Mouse (Mus musculus) adrenal gland, postnatal 14 days (tissue): Measurements from ENCODE around the gene Dus3l. TPM values are rescaled to one million over a fixed set of nuclear protein-coding genes. Genes with fewer than 3 reads are reported as not detected.

Experiments
- DNase-seq: peaks from one replicate; pipeline ENCODE4 v3.0.0; 2021; ENCODE audit warnings: mixed read lengths
- long read RNA-seq, 2 experiments: library from polyadenylated mRNA; stranded (forward); transcript quantifications; one replicate each; pipeline ENCODE4 v2.0.0; 2021
- total RNA-seq: library from RNA; stranded (reverse); gene quantifications from 2 replicates; pipeline ENCODE4 v1.2.3, GENCODE M21; 2021

The Dus3l gene
- 29.1 and 37.2 TPM in 2 replicates for total RNA-seq
- long read RNA-seq, experiment 1, transcript Dus3l-201 (13 exons, 2,025 nt) = major isoform, 33 of 55 reads
- long read RNA-seq, experiment 1, partial matches to known transcripts = 5 of 55 reads
- long read RNA-seq, experiment 1, other reads (novel, unspliced or antisense) = 14 of 55 reads
- long read RNA-seq, experiment 2, transcript Dus3l-201 (13 exons, 2,025 nt) = major isoform, 23 of 44 reads
- long read RNA-seq, experiment 2, partial matches to known transcripts = 6 of 44 reads
- long read RNA-seq, experiment 2, other reads (novel, unspliced or antisense) = 15 of 44 reads

DNA sequence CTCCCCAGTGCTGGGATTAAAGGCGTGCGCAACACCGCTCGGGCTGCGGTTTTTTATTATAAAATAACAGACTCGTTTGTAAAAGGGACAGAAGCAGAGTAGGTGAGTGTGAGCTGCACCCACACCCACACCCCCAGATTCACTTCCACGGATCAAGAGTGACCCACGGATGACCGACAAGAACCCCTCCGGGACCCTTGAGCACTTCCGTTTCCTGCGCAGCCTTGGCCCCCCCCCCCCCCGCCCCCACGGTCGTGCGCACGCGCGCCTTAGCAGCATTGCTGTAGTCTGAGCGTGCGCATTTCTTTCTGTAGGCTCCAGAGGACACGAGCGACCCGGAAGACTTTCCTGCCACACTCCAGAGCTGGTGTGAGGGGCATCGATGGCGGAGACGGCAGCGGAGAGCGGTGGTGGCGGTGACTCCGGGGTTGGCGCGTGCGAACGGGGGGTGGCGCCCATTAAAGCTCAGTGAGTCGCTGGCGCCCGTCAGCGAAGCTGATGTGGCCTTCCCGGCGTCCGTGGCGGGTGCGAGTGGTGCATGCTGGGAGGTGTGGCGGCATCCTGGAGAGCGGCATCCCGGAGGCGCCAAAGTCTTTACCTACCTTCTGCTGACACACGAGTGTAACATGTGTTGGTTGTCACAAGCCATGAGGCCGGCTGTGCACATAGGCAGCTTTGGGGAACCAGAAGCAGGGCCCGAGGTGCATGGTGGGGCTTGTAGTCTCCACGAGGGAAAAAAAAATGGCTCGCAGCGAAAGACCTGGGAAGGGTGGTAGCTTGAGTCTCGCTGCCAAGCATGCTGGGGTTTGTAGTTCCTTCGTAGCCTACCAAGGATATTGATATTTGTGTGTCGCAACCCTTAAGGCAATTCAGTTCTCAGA, at the start of gene Dus3l:
Dus3l (plus strand) TSS at position 284 of the 881 bp plus-strand sequence.
- peak; percentile 90 for DNase-seq

DNA sequence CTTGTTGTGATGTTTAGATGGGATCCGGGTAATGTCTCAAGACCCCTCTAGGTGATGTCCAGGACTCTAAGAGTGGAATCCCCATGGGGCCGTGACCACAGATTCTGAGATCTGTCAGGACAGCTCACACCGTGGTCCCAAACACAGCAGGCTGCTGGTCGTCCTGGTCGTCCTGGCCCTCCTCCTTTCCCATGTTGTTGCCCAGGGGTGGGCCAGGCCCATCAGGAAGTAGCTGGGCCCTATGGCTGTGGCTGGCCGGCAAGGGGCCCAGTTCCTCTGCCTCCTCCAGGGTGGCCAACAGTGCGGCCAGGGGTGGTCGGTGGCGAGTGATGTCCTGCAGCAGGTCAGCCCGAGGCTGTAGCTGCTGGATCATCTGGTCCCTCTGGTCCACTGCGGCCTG, 49.2 kb upstream of the Dus3l start:
- no peak for DNase-seq

DNA sequence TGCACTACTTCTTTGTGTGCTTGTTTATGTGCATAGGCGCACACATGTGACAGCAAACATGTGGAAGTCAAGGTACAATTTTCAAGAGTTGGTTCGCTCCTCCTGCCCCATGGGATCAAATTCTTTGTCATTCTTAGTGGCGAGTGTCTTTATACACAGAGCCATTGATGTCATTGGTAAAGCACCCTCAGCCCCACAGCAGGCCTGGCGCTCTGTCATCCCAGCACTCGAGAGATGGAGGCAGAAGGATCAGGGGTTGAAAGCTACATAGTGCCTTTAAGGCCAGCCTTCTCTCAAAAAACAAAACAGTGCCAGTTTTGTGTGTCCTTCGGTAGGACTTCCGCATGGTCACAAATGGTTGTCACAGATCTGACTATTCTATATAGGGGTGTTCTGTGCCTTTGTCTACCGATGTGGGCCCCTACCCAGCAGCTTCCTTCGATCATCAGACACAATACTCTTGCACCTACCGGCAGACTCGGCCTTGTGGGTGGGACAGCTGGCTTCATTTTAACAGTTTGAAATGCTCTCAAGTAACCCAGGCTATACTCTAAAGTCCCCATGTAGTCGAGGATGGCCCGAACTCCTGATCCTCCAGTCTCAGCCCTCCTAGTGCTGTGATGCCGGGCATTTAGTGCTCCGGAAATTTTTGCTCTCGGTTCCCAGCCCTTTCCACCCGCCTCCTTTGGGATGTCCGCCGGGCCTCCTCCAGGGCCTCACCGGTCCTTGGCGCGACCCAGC, 48.5 kb upstream of the Dus3l start:
- DNase-seq = no peak

DNA sequence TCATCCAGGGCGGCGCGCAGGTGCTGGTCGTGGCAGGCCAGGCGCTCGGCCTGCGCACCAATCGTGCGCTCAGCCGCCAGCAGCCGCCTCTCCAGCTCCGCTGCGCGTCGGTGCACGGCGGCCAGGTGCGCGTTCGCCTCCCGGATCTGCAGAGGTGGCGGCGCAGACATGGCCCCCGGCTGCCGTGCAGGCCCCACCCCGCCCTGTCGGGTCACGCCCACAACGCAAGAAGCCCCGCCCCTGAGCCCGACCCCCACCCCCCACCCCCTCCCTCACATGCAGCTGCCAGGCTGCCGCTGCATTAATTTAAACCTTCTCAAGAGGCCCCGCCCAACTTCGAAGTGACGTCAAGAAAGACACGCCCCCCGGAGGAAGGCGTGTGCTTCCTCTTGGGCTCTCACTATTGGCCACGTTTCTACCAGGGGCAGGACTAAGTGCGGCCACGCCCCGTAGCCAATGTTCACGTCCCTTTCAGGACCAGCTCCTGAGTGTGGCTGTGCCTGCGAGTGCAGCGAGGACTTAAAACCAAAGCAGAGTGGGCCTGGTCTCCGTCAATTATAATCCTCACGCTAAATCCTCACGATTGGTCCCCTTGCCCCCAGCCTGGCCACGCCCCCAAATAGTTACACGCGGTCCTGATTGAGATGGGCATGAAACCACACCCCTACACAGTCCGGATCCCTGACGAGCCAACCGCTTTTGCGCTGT, 47.7 kb upstream of the Dus3l start:
- peak; percentile 97 for DNase-seq

DNA sequence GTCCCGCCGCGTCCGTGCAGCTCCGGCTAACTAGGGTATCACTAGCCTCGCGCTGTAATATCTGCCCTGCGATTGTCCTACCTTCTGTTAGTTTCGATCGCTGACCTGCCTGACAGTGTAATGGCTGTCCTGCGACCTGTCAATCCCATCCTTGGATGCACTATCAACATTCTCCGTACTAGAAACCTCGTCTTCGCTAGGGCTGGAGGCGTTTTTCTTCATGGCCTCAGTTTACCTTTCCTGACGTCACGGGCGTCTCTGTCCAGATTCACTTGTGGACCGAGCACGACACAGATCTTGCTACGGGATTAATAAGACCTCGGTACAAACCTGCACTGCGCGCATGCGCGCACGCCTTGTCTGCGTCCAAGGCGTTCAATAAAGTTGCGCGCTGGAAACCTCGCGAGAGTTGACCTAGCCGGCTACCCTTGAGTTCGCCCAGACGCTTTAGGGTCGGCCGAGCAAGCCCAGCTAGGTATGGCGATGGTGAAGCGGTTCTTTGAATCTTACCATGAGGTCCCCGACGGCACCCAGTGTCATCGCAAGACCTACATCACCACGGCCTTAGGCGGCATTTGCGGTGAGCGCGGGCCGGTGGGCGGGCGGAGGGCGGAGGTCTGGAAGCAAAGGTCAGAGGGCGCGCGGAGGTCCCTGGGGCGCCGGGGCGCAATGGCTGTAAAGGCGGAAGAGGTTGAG, 47.0 kb upstream of the Dus3l start, which contains the start of the genes Ndufa11 and Vmac:
Ndufa11 (plus strand) TSS at position 405 of the 696 bp plus-strand sequence.
Vmac (minus strand) TSS at position 660 of the 696 bp plus-strand sequence.
- DNase-seq = peak; percentile 97

- peak; percentile 79 for DNase-seq
Measured at GRCm38 (mm10) chr17:56722441-56722840, 42.1 kb upstream of the Dus3l start.

DNA sequence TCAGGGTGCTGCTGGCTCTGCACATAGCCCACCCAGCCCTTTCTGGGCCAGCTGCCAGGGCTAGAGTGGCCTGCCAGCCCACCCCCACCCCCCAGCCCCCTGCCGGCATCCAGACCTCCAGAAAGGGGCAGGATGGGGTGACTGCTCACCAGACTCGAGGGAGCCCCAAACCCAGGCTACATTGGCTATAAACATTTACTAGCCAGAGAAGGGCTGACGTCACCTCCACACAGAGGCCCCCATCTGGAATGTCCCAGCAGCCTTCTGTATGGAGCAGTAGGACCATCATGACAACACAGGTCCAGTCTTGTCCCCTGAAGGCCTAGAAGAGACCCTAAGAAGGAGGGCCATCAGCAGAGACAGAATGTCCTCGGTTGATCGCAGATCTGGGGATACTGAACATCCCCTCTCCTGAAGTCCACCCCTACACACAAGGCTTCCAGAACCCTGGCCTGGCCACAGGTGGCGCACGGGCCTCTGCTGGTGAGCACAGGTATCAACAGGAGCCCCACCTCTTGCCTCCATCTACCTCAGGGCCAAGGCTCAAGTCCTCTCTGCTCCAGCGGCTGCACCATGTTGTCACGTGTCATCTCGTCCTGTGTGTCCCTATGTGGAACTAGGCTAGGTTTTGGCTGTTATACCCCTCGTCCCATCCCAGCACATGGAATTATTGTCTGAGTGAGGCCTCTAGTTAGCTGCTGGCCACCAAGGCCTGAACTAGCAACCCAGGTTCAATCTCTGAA, 41.0 kb upstream of the Dus3l start:
- DNase-seq = no peak

DNA sequence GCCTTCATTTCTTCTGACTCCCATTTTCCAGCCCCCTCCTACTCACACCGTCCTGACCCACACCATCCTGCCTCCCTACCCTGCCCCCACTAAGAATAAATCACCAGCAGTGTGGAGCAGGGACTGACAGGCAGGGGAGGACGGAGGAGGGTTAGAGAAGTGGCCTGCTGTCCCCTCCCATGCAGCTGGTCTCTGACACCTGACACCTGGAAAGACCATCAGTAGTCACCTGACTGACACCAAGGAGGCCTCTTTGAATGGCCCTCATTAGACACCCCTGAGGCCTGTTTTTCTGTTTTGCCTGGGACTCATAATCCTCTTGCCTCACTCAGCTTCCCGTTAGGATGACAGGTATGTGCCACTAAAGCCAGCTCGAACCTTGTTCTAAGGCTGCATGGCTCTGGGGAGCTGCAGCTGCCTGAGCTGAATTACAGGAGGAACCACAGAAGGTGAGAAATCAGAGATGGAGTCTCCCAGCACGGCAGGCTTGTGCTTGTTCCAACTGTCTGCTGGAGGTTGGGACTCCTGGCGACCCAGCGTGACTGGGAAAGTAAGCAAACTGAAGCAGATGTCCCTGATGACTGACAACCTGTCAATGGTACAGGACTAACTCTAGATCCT, 37.4 kb upstream of the Dus3l start:
- DNase-seq = no peak

GRCm38 (mm10) chr17:56727659-56728058, 36.9 kb upstream of the Dus3l start:
- no peak for DNase-seq

DNA sequence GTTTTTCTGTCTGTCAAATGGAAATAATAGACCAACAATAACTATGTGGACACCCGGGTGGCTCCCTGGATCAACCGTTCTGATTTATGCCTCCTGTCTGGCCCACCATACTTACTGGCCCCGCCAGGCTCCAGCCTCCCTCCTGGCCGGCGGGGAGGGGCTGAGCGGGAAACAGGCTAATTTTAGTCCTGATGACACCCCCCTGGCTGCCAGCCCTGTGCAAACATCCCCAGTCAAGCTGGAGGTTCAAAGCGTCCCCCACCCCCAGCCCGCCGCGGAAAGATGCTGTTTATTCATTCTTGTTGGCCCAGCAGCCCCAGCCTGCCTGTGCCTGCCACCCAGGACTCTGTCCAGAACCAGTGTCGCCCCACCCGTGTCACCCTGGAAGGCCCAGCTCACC, 36.4 kb upstream of the Dus3l start:
- no peak for DNase-seq

GRCm38 (mm10) chr17:56729151-56729550, 35.4 kb upstream of the Dus3l start:
- no peak for DNase-seq

- DNase-seq = no peak
Measured at GRCm38 (mm10) chr17:56729656-56730055, 34.9 kb upstream of the Dus3l start.

DNA sequence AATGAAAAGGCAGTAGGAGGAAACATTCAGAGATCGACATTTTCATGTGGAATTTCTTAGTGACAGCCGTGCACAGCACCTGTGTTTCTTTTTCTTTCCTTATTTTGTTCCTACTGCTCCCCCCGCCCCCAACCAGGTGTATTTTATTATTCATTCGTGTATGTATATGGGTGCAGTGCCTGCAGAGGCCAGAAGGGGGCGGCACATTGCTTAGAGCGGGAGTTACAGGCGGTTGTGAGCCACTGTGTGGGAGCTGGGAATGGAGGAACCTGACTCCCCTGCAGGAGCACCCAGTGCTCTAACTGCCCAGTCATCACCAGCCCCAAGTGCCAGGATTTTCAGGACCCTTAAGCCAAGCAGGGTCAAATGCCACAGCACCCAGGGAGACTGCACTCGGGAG, 28.0 kb upstream of the Dus3l start:
- no peak for DNase-seq

DNA sequence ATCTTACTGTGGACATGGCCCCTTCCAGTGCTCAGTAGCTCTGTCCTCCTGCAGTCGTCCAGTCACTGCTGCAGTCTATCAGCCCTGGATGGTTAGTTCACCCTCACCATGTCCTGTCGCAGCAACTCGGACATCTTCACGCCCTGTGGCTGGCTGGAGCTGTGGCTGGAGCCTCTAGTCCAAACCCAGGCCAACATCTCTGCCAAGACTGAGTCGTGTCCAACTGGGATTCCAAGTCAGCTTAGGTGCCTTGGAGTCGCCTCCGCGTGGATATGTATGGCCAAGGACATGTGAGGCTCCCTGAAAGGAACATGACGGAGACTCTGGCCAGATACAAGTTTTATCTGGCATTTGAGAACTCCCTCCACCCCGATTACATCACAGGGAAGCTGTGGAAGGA, 26.3 kb upstream of the Dus3l start:
- peak; percentile 56 for DNase-seq

DNA sequence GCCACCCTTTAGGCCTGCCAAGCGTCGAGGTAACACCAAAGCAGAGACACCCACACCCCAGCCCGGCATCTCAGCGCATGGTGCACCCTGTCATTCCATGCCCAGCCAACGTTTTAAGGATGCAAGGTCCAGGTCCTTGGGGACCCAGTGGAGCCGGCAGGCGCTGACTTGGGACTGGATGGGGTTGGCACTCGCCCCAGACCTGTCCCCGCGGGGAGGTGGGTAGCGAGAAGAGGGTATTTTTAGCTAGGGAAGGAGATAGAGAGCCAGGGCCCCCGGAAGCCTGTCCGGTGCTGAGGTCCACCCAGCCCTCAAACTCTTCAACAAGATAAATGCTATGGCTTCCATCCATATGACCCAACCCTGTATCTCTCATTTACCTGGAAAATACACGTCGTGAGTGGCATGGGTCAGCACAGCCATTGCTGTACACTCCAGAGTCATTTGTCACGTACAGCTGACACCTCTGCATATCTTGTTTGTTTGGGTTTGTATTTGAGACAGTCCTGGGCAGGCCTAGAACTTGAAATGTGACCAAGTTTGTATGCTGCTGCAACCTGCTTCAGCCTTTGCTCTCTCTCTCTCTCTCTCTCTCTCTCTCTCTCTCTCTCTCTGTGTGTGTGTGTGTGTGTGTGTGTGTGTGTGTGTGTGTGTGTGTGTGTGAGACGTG, 24.3 kb upstream of the Dus3l start:
- DNase-seq = no peak

GRCm38 (mm10) chr17:56740788-56741160, 23.8 kb upstream of the Dus3l start:
- DNase-seq = no peak

DNA sequence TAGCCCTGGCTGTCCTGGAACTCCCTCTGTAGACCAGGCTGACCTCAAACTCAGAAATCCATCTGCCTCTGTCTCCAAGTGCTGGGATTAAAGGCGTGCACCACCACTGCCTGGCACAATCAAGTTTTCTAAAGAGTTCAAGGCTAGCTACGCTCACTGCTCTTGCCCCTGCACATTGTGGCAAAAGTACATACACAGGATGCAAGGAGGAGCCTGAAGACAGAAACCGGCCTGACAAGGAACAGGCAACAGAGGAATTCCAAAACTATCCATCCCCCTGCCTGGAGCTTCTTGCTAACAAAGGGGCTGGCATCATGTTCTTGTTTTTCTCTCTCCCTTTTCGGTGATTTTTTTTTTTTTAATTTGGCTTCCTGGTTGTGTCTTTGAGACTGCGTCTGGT, 20.4 kb upstream of the Dus3l start:
- no peak for DNase-seq

GRCm38 (mm10) chr17:56751404-56752072, 13.0 kb upstream of the Dus3l start:
- peak; percentile 68 for DNase-seq

GRCm38 (mm10) chr17:56753452-56753851, 11.1 kb upstream of the Dus3l start:
- no peak for DNase-seq
